Mouse (Mus musculus) liver, embryonic 12.5 days (tissue): ENCODE measurements around the gene Tmem138. TPM values are rescaled to one million over a fixed set of nuclear protein-coding genes. Genes with fewer than 3 reads are reported as not detected.
"Not testable (repeated sequence)": the region's sequence is repeated elsewhere in the genome, so short reads cannot be mapped to it uniquely, and the experiment has no call there.

ENCODE experiments used
- ATAC-seq: fragments of 200-750 bp; cut with Nextera tagmentation; 2 replicates; pipeline ENCODE4 v1.8.0; 2017; ENCODE audit warnings: moderate number of reproducible peaks, mild to moderate bottlenecking, moderate library complexity
- H3K27ac ChIP-seq: fragments of 300-500 bp; sonication (generic); 2 replicates; pipeline ENCODE4 v1.5.1; 2016; ENCODE audit warnings: mild to moderate bottlenecking
- H3K27me3 ChIP-seq: fragments of 300-500 bp; sonication (generic); replicated peaks from 2 replicates; pipeline ENCODE4 v1.6.1; 2016; ENCODE audit warnings: mild to moderate bottlenecking, moderate library complexity
- H3K36me3 ChIP-seq: fragments of 300-500 bp; sonication (generic); 2 replicates; pipeline ENCODE4 v1.6.1; 2016; ENCODE audit warnings: mild to moderate bottlenecking, moderate library complexity
- H3K4me1 ChIP-seq: fragments of 300-500 bp; sonication (generic); 2 replicates; pipeline ENCODE4 v1.6.1; 2016
- H3K4me2 ChIP-seq: fragments of 300-500 bp; sonication (generic); 2 replicates; pipeline ENCODE4 v1.6.1; 2016; ENCODE audit warnings: mild to moderate bottlenecking, moderate library complexity
- H3K4me3 ChIP-seq: fragments of 300-500 bp; sonication (generic); 2 replicates; pipeline ENCODE4 v1.5.1; 2016; ENCODE audit warnings: mild to moderate bottlenecking, moderate library complexity
- H3K9ac ChIP-seq: fragments of 300-500 bp; sonication (generic); 2 replicates; pipeline ENCODE4 v1.6.1; 2016; ENCODE audit warnings: mild to moderate bottlenecking, moderate library complexity
- H3K9me3 ChIP-seq: fragments of 300-500 bp; sonication (generic); replicated peaks from 2 replicates; pipeline ENCODE4 v1.6.1; 2016; ENCODE audit warnings: mild to moderate bottlenecking, moderate library complexity
- WGBS: fragments of 180-500 bp; shearing (Covaris S2); methylation state at CpG from one replicate; pipeline ENCODE4 v1.1.7; 2016; ENCODE audit not compliant: insufficient replicate concordance; 5-methylcytosine and 5-hydroxymethylcytosine counted together
- polyA plus RNA-seq: library from polyadenylated mRNA; unstranded; fragments of >200 nt; fragmentation: Nextera tagmentation; extraction: Ambion mirVana; gene quantifications from 2 replicates; pipeline ENCODE4 v1.2.1, GENCODE M21; 2016

Gene Tmem138
- polyA plus RNA-seq, 1 experiment from 2014 or later = 19.4 TPM

GRCm38 (mm10) chr19:10562351-10562750, 14.8 kb downstream of the Tmem138 start:
- H3K9ac ChIP-seq = no peak overlapping the region
- WGBS = 61% methylated on average over 5 of the region's 5 CpGs

GRCm38 (mm10) chr19:10561558-10562314, 15.4 kb downstream of the Tmem138 start:
- Histone ChIP-seq H3K9ac (no peak overlapping the region), H3K4me1 (peaks cover 18% of the 10 kb centered on the region), H3K27me3 (no peaks in the 10 kb centered on the region), H3K36me3 (no peaks in the 10 kb centered on the region), H3K4me3 (no peak overlapping the region), H3K9me3 (no peaks in the 10 kb centered on the region), H3K27ac (peak overlapping the region; percentile 54), H3K4me2 (no peak overlapping the region)
- 43% methylated on average over 6 of the region's 6 CpGs for WGBS
- ATAC-seq = no peak; the same call in 1 of the 2 replicates

More at GRCm38 (mm10) chr19:10562351-10562750, 14.8 kb downstream of the Tmem138 start:
- ATAC-seq = no peak
- no peak overlapping the region for H3K4me3 ChIP-seq
- peak overlapping the region; percentile 31 for H3K27ac ChIP-seq
- no peak overlapping the region for H3K4me2 ChIP-seq
- no peaks in the 10 kb centered on the region for H3K36me3 ChIP-seq
- no peaks in the 10 kb centered on the region for H3K9me3 ChIP-seq
- H3K27me3 ChIP-seq = no peaks in the 10 kb centered on the region
- H3K4me1 ChIP-seq = peaks cover 15% of the 10 kb centered on the region

GRCm38 (mm10) chr19:10560108-10560507, 17.1 kb downstream of the Tmem138 start:
- Histone ChIP-seq H3K4me3 (no peak overlapping the region), H3K9me3 (no peaks in the 10 kb centered on the region), H3K9ac (no peak overlapping the region), H3K4me2 (no peak overlapping the region), H3K27me3 (no peaks in the 10 kb centered on the region), H3K36me3 (no peaks in the 10 kb centered on the region), H3K4me1 (peaks cover 26% of the 10 kb centered on the region), H3K27ac (no peak overlapping the region)
- ATAC-seq = no peak
- WGBS = 37% methylated on average over 5 of the region's 5 CpGs

GRCm38 (mm10) chr19:10557837-10558375, 19.3 kb downstream of the Tmem138 start:
- peaks cover 36% of the 10 kb centered on the region for H3K4me1 ChIP-seq
- not testable (repeated sequence) for ATAC-seq, H3K36me3 ChIP-seq, H3K9me3 ChIP-seq, H3K27ac ChIP-seq, H3K4me3 ChIP-seq, H3K27me3 ChIP-seq, H3K4me2 ChIP-seq, H3K9ac ChIP-seq
- WGBS = 73% methylated on average over 4 of the region's 4 CpGs

- Histone ChIP-seq H3K4me2 (no peak overlapping the region), H3K27me3 (no peaks in the 10 kb centered on the region), H3K4me1 (peaks cover 36% of the 10 kb centered on the region), H3K27ac (no peak overlapping the region), H3K4me3 (no peak overlapping the region), H3K9me3 (no peaks in the 10 kb centered on the region), H3K9ac (no peak overlapping the region), H3K36me3 (peaks cover 3% of the 10 kb centered on the region)
- WGBS = 71% methylated on average over 2 of the region's 2 CpGs
- ATAC-seq = no peak
Observed at GRCm38 (mm10) chr19:10557430-10557829, 19.7 kb downstream of the Tmem138 start.

GRCm38 (mm10) chr19:10557001-10557400, 20.2 kb downstream of the Tmem138 start:
- 53% methylated on average over 2 of the region's 2 CpGs for WGBS
- no peaks in the 10 kb centered on the region for H3K27me3 ChIP-seq
- peaks cover 7% of the 10 kb centered on the region for H3K36me3 ChIP-seq
- no peak for ATAC-seq
- no peak overlapping the region for H3K4me3 ChIP-seq
- peaks cover 32% of the 10 kb centered on the region for H3K4me1 ChIP-seq
- H3K4me2 ChIP-seq = no peak overlapping the region
- peak overlapping the region; percentile 81; the same call in 1 of the 2 replicates for H3K27ac ChIP-seq
- no peaks in the 10 kb centered on the region for H3K9me3 ChIP-seq
- H3K9ac ChIP-seq = no peak overlapping the region

- H3K4me1 ChIP-seq = peaks cover 25% of the 10 kb centered on the region
- peaks cover 18% of the 10 kb centered on the region for H3K36me3 ChIP-seq
- no peaks in the 10 kb centered on the region for H3K27me3 ChIP-seq
- WGBS = 3% methylated on average over 43 of the region's 43 CpGs
- H3K9ac ChIP-seq = peak within 1 kb of the TSS; percentile 79
- peak; percentile 99 for ATAC-seq
- H3K27ac ChIP-seq = peak within 1 kb of the TSS; percentile 81
- H3K9me3 ChIP-seq = no peaks in the 10 kb centered on the region
- peak within 1 kb of the TSS; percentile 92 for H3K4me2 ChIP-seq
- H3K4me3 ChIP-seq = peak within 1 kb of the TSS; percentile 77
Observed at GRCm38 (mm10) chr19:10555624-10556510, 21.3 kb downstream of the Tmem138 start, which contains the start of gene Tmem216. Tmem216 (minus strand) TSS chr19:10556238.

GRCm38 (mm10) chr19:10539454-10539853, 37.7 kb downstream of the Tmem138 start:
- H3K27ac ChIP-seq = peak overlapping the region; percentile 53
- 29% methylated on average over 5 of the region's 5 CpGs for WGBS
- H3K36me3 ChIP-seq = peaks cover 95% of the 10 kb centered on the region
- no peak overlapping the region for H3K9ac ChIP-seq
- H3K4me1 ChIP-seq = peaks cover 9% of the 10 kb centered on the region
- peak overlapping the region; percentile 32; the same call in 1 of the 2 replicates for H3K4me2 ChIP-seq
- H3K9me3 ChIP-seq = no peaks in the 10 kb centered on the region
- no peaks in the 10 kb centered on the region for H3K27me3 ChIP-seq
- peak; percentile 91 for ATAC-seq
- no peak overlapping the region for H3K4me3 ChIP-seq

GRCm38 (mm10) chr19:10530082-10530481, 47.1 kb downstream of the Tmem138 start:
- peaks cover 22% of the 10 kb centered on the region for H3K4me1 ChIP-seq
- H3K36me3 ChIP-seq = peaks cover 80% of the 10 kb centered on the region
- ATAC-seq = no peak

GRCm38 (mm10) chr19:10525910-10526309, 51.3 kb downstream of the Tmem138 start, which contains the start of gene Sdhaf2:
Sdhaf2 (minus strand) TSS chr19:10526142.
- peaks cover 38% of the 10 kb centered on the region for H3K36me3 ChIP-seq
- peak within 1 kb of the TSS; percentile 99 for H3K27ac ChIP-seq
- H3K4me1 ChIP-seq = peaks cover 54% of the 10 kb centered on the region
- ATAC-seq = no peak
- no peaks in the 10 kb centered on the region for H3K9me3 ChIP-seq
- no peaks in the 10 kb centered on the region for H3K27me3 ChIP-seq
- peak within 1 kb of the TSS; percentile 95 for H3K9ac ChIP-seq
- peak within 1 kb of the TSS; percentile 81 for H3K4me2 ChIP-seq
- H3K4me3 ChIP-seq = peak within 1 kb of the TSS; percentile 77
- WGBS = 2% methylated on average over 11 of the region's 11 CpGs

More at GRCm38 (mm10) chr19:10530082-10530481, 47.1 kb downstream of the Tmem138 start:
- Histone ChIP-seq H3K9me3 (no peaks in the 10 kb centered on the region), H3K27me3 (no peaks in the 10 kb centered on the region), H3K4me3 (no peak overlapping the region), H3K27ac (no peak overlapping the region), H3K9ac (no peak overlapping the region), H3K4me2 (no peak overlapping the region)
- 88% methylated on average over 1 of the region's 1 CpGs for WGBS

- Histone ChIP-seq H3K36me3 (peaks cover 32% of the 10 kb centered on the region), H3K4me3 (peak within 1 kb of the TSS; percentile 77), H3K4me1 (peaks cover 60% of the 10 kb centered on the region), H3K27ac (peak within 1 kb of the TSS; percentile 99), H3K27me3 (no peaks in the 10 kb centered on the region), H3K9me3 (no peaks in the 10 kb centered on the region), H3K4me2 (peak within 1 kb of the TSS; percentile 81), H3K9ac (peak within 1 kb of the TSS; percentile 95)
- peak; percentile 90 for ATAC-seq
- WGBS = 1% methylated on average over 75 of the region's 93 CpGs
Observed at GRCm38 (mm10) chr19:10525106-10525901, 51.9 kb downstream of the Tmem138 start, which contains the start of gene Cpsf7. Cpsf7 (plus strand) TSS chr19:10525266.
